In genomic region chr9:77938761-77939553, GRCm38 (mm10) we compare ENCODE assay signal across 8 mouse cellular contexts. TPM values are rescaled to one million over a fixed set of nuclear protein-coding genes. Genes with fewer than 3 reads are reported as not detected.
DNase-seq lines count a peak whose midpoint lies in the region; ATAC-seq and TF ChIP-seq lines count a peak whose summit lies in the region.

No protein-coding gene starts in this region.

- no peak for ATAC-seq in liver, postnatal 0 days
- no peak for ATAC-seq in liver, embryonic 12.5 days
- ATAC-seq in forebrain, embryonic 15.5 days (replicated peaks) = peak; percentile 92
- ATAC-seq in limb, embryonic 13.5 days (ENCODE audit: low FRiP score, low read depth) = peak; percentile 34; the same call in 1 of the 2 replicates
- ATAC-seq in neural tube, embryonic 15.5 days (ENCODE audit: low FRiP score) = peak; percentile 71

- no peak for TF ChIP-seq EP300 in liver, postnatal 0 days (IDR thresholded peaks at IDR 0.05; ENCODE audit: low read depth)

- no peak for TF ChIP-seq CTCF in liver, postnatal 0 days (IDR thresholded peaks at IDR 0.05; ENCODE audit: low read depth)

- H3K27me3 ChIP-seq in liver, postnatal 0 days (ENCODE audit: insufficient read depth, low read length) = no peaks in the 10 kb centered on the region
- no peaks in the 10 kb centered on the region for H3K27me3 ChIP-seq in liver, embryonic 12.5 days (replicated peaks)
- no peaks in the 10 kb centered on the region for H3K27me3 ChIP-seq in forebrain, embryonic 15.5 days
- H3K27me3 ChIP-seq in limb, embryonic 13.5 days = no peaks in the 10 kb centered on the region
- no peaks in the 10 kb centered on the region for H3K27me3 ChIP-seq in neural tube, embryonic 15.5 days (replicated peaks)

- 60% methylated on average over 13 of the region's 13 CpGs for WGBS in liver, postnatal 0 days (ENCODE audit: insufficient replicate concordance)
- WGBS in liver, embryonic 12.5 days (ENCODE audit: insufficient replicate concordance) = 64% methylated on average over 13 of the region's 13 CpGs
- 63% methylated on average over 13 of the region's 13 CpGs for WGBS in forebrain, embryonic 15.5 days
- WGBS in limb, embryonic 13.5 days = 47% methylated on average over 13 of the region's 13 CpGs
- WGBS in neural tube, embryonic 15.5 days = 53% methylated on average over 13 of the region's 13 CpGs

- H3K9me3 ChIP-seq in liver, postnatal 0 days (ENCODE audit: low read length) = no peaks in the 10 kb centered on the region
- no peaks in the 10 kb centered on the region for H3K9me3 ChIP-seq in liver, embryonic 12.5 days (replicated peaks)
- H3K9me3 ChIP-seq in forebrain, embryonic 15.5 days = no peaks in the 10 kb centered on the region
- H3K9me3 ChIP-seq in limb, embryonic 13.5 days = no peaks in the 10 kb centered on the region
- no peaks in the 10 kb centered on the region for H3K9me3 ChIP-seq in neural tube, embryonic 15.5 days (replicated peaks)

- intact Hi-C loops in heart, postnatal 36 days (cut with DNase I) = no loop called here

- peaks cover 42% of the 10 kb centered on the region for H3K4me1 ChIP-seq in liver, postnatal 0 days (ENCODE audit: insufficient read depth)
- peaks cover 50% of the 10 kb centered on the region for H3K4me1 ChIP-seq in liver, embryonic 12.5 days
- H3K4me1 ChIP-seq in forebrain, embryonic 15.5 days = peaks cover 29% of the 10 kb centered on the region
- H3K4me1 ChIP-seq in limb, embryonic 13.5 days = peaks cover 46% of the 10 kb centered on the region
- H3K4me1 ChIP-seq in neural tube, embryonic 15.5 days = peaks cover 29% of the 10 kb centered on the region

- H3K4me2 ChIP-seq in liver, postnatal 0 days (ENCODE audit: low read depth, low read length) = no peak overlapping the region; the same call in 1 of the 2 replicates
- H3K4me2 ChIP-seq in liver, embryonic 12.5 days = no peak overlapping the region
- H3K4me2 ChIP-seq in forebrain, embryonic 15.5 days (replicated peaks) = no peak overlapping the region
- H3K4me2 ChIP-seq in limb, embryonic 13.5 days (replicated peaks) = peak overlapping the region; percentile 28
- peak overlapping the region; percentile 15; the same call in 1 of the 2 replicates for H3K4me2 ChIP-seq in neural tube, embryonic 15.5 days

- DNase-seq in liver, postnatal 0 days = no peak
- DNase-seq in heart, postnatal 36 days = peak; percentile 62 to 71
- no peak for DNase-seq in embryo, embryonic 10.5 days (ENCODE audit: low spot score)
- no peak for DNase-seq in thymus, adult 18-20 months

- peak overlapping the region; percentile 44; the same call in 1 of the 2 replicates for H3K27ac ChIP-seq in liver, postnatal 0 days (ENCODE audit: low read depth)
- H3K27ac ChIP-seq in liver, embryonic 12.5 days = no peak overlapping the region
- peak overlapping the region; percentile 64 for H3K27ac ChIP-seq in forebrain, embryonic 15.5 days (replicated peaks)
- H3K27ac ChIP-seq in limb, embryonic 13.5 days = 0 out of 2 replicates have a peak overlapping the region, but pooled peaks have one; percentile 39
- H3K27ac ChIP-seq in neural tube, embryonic 15.5 days (replicated peaks) = peak overlapping the region; percentile 33; the same call in 1 of the 2 replicates

- H3K4me3 ChIP-seq in liver, postnatal 0 days (ENCODE audit: low read depth, low read length) = no peak overlapping the region
- H3K4me3 ChIP-seq in liver, embryonic 12.5 days = no peak overlapping the region
- no peak overlapping the region for H3K4me3 ChIP-seq in forebrain, embryonic 15.5 days
- H3K4me3 ChIP-seq in limb, embryonic 13.5 days = no peak overlapping the region
- no peak overlapping the region for H3K4me3 ChIP-seq in neural tube, embryonic 15.5 days (replicated peaks)

- H3K36me3 ChIP-seq in liver, postnatal 0 days (replicated peaks; ENCODE audit: insufficient read depth, low read length) = no peaks in the 10 kb centered on the region
- no peaks in the 10 kb centered on the region for H3K36me3 ChIP-seq in liver, embryonic 12.5 days
- H3K36me3 ChIP-seq in forebrain, embryonic 15.5 days = no peaks in the 10 kb centered on the region
- H3K36me3 ChIP-seq in limb, embryonic 13.5 days = no peaks in the 10 kb centered on the region
- no peaks in the 10 kb centered on the region for H3K36me3 ChIP-seq in neural tube, embryonic 15.5 days

- no peak overlapping the region for H3K9ac ChIP-seq in liver, postnatal 0 days (replicated peaks)
- no peak overlapping the region for H3K9ac ChIP-seq in liver, embryonic 12.5 days
- no peak overlapping the region for H3K9ac ChIP-seq in forebrain, embryonic 15.5 days (replicated peaks)
- no peak overlapping the region for H3K9ac ChIP-seq in limb, embryonic 13.5 days
- no peak overlapping the region for H3K9ac ChIP-seq in neural tube, embryonic 15.5 days (replicated peaks)

RNA-seq across cellular contexts. Expression of gene Elovl5, which starts 21.8 kb away (rescaled TPM):
- 107 and 112 TPM in 2 replicates for polyA plus RNA-seq in liver, postnatal 0 days (2015; fragmentation: Nextera tagmentation; extraction: Ambion mirVana)
- polyA plus RNA-seq in liver, embryonic 12.5 days (2016; fragmentation: Nextera tagmentation; extraction: Ambion mirVana) = 28.1 and 28.8 TPM in 2 replicates
- polyA plus RNA-seq in forebrain, embryonic 15.5 days (2015; fragmentation: Nextera tagmentation; extraction: Ambion mirVana) = 60.4 and 66.3 TPM in 2 replicates
- 10 to 100 TPM; 28.8 to 35.2 TPM for total RNA-seq in heart, postnatal 36 days (2021)
- polyA plus RNA-seq in limb, embryonic 13.5 days (2015; fragmentation: Nextera tagmentation; extraction: Ambion mirVana) = 72.3 and 75.5 TPM in 2 replicates
- 61.8 and 70.4 TPM in 2 replicates for polyA plus RNA-seq in neural tube, embryonic 15.5 days (2015; fragmentation: Nextera tagmentation; extraction: Ambion mirVana)

Comparison
In these comparisons a context has a peak if more than half of its experiments do, and no peak if none do; other contexts are left out.
1. ATAC-seq: peak in forebrain, embryonic 15.5 days (single experiment), limb, embryonic 13.5 days (single experiment) and neural tube, embryonic 15.5 days (single experiment); none in liver, postnatal 0 days (single experiment) and liver, embryonic 12.5 days (single experiment).
2. DNase-seq: peak in heart, postnatal 36 days (2 of 2); none in liver, postnatal 0 days (single experiment), embryo, embryonic 10.5 days (single experiment) and thymus, adult 18-20 months (0 of 2).
3. H3K4me2 ChIP-seq: peak in limb, embryonic 13.5 days (single experiment) and neural tube, embryonic 15.5 days (single experiment); none in liver, postnatal 0 days (single experiment), liver, embryonic 12.5 days (single experiment) and forebrain, embryonic 15.5 days (single experiment).